Mouse (Mus musculus): ENCODE data around the gene Rnf123. TPM values are rescaled to one million over a fixed set of nuclear protein-coding genes. Genes with fewer than 3 reads are reported as not detected.

Gene Rnf123
- polyA plus RNA-seq, 1 experiment from 2014 or later = 41.2 TPM

DNA sequence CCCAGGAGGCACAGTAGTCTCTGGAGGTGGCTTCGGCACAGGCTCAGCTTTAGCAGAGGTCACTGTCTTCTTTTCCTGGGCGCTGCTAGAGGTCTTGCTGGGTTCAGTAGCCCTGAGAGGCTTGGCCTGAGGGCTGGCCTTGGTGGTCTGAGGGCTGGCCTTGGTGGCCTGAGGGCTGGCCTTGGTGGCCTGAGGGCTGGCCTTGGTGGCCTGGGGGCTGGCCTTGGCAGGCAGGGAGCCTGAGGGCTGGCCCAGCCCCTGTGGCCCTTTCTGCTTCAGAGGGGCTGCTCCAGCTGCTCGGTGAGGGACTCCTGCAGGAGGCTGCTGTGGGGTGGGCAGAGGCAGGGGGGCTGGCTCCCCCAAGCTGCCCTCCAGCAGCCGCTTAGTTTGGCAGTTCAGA lies 34.0 kb upstream of the Rnf123 start:
- Histone ChIP-seq H3K27ac (no peak overlapping the region), H3K36me3 (replicated peaks) (peaks cover 37% of the 10 kb centered on the region)
- WGBS = 62% methylated on average over 4 of the region's 4 CpGs

DNA sequence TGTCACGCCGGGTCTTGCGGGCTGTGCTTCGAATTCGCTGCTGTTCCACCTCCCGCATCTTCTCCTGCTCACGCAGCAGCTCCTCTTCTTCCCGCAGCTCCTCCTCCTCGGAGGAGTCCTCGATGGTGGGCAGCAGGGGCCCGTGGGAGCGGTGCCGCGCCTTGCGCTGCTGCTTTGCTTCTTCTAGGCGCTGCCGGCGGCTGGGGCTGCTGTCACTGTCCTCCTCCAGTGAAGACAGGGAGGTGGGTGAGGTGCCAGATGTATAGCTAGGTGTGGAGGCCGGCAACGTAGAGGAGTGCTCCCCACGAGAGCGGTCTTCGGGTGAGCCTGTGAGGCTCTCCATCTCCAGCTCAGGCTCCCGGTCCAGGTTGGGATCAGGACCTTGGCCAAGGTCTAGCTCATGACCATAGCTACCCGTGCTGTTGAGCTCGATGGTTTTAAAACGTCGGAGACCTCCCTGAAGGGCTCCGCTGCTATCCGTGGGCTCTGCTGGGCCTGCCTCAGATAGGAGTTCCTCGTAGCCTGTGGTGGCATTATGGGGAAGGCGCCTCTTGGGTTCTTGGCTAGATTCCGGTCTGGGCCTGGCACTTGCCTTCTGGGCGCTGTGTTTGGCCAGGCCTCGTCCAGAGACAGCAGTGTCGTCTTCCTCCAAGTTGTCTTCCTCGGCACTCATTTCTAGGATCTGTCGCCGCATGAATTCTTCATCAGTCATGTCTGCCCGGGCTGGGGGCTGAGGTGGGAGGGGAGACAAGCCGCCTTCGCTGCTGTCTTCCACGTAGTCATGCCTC lies 32.3 kb upstream of the Rnf123 start:
- Histone ChIP-seq H3K9me3 (no peaks in the 10 kb centered on the region), H3K27ac (no peak overlapping the region), H3K36me3 (replicated peaks) (peaks cover 38% of the 10 kb centered on the region), H3K9ac (no peak overlapping the region), H3K27me3 (0 out of 2 replicates have a peak, but pooled peaks cover 14% of the 10 kb centered on the region), H3K4me3 (replicated peaks) (no peak overlapping the region), H3K4me1 (peaks cover 18% of the 10 kb centered on the region), H3K4me2 (no peak overlapping the region)
- no peak for ATAC-seq (ENCODE audit: low FRiP score)
- WGBS = 73% methylated on average over 43 of the region's 43 CpGs

More for the DNA sequence above, 34.0 kb upstream of the Rnf123 start:
- Histone ChIP-seq H3K9ac (no peak overlapping the region), H3K4me3 (replicated peaks) (no peak overlapping the region), H3K9me3 (no peaks in the 10 kb centered on the region), H3K4me2 (no peak overlapping the region), H3K4me1 (peaks cover 7% of the 10 kb centered on the region; the same call in 1 of the 2 replicates), H3K27me3 (no peaks in the 10 kb centered on the region)
- no peak for ATAC-seq (ENCODE audit: low FRiP score)

DNA sequence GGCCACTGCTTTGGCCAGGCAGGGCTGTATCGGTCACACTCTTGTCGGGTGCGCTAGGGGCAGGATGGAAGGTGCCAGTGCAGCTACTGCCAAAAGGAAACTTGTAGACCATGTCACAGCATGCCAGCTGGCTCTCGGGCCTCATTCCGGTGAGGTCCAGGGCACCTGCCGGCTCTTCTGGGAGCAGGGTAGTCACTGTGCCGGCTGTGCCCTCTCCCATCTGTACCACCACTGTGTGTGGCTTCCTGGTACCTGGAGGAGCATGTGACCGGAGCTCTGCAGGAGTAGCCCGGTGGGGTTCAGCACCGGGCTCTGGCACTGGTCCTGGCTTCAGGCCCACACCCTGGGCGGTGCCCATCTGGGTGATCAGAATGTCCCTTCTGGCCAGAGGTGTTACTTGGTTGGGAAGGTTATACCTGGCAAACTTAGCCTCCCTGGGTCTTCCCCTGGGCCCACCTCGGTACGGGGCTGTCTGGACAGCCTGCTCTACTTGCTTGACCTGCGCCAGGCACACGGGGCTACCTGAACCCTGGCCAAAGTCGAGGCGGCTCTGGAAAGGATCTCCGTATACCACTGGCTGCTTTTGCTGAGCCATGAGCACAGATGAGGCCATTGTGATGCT lies 29.7 kb upstream of the Rnf123 start:
- no peak overlapping the region for H3K4me3 ChIP-seq (replicated peaks)
- no peak overlapping the region for H3K9ac ChIP-seq
- H3K27me3 ChIP-seq = peaks cover 23% of the 10 kb centered on the region; the same call in 1 of the 2 replicates
- H3K27ac ChIP-seq = no peak overlapping the region
- WGBS = 93% methylated on average over 18 of the region's 18 CpGs
- H3K4me1 ChIP-seq = peaks cover 10% of the 10 kb centered on the region
- no peaks in the 10 kb centered on the region for H3K9me3 ChIP-seq
- H3K4me2 ChIP-seq = no peak overlapping the region
- no peak for ATAC-seq (ENCODE audit: low FRiP score)
- H3K36me3 ChIP-seq (replicated peaks) = peaks cover 47% of the 10 kb centered on the region

DNA sequence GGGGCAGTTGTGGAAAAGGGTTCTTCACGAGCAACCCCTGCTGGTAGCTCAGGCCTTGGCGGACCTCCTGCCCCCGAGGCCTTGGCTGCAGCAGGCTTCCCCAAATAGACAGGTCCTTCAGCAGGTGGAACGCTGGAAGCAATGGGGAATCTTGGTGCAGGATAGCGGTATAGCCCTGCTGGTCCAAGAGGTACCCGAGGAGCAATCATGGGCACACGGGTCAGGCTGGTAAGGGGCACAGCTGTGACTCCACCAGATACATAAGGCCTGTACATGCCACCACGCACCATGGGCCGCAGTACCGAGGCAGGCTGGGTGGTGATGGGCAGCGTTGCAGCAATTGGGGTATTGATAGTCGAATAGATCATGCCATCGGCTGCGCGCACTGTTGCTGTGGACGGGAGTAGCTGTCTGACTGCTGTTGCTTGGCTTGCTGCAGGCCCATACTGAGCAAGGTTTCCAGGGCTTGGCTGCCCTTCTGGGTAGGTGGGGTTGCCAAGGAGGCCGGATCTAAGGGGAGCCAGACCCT lies 28.5 kb upstream of the Rnf123 start:
- ATAC-seq (ENCODE audit: low FRiP score) = no peak
- Histone ChIP-seq H3K9me3 (no peaks in the 10 kb centered on the region), H3K4me1 (peaks cover 10% of the 10 kb centered on the region), H3K36me3 (replicated peaks) (peaks cover 54% of the 10 kb centered on the region), H3K27me3 (peaks cover 23% of the 10 kb centered on the region; the same call in 1 of the 2 replicates), H3K4me3 (replicated peaks) (peak overlapping the region; percentile 3; the same call in 1 of the 2 replicates), H3K4me2 (peak overlapping the region; percentile 38), H3K9ac (peak overlapping the region; percentile 42; the same call in 1 of the 2 replicates), H3K27ac (peak overlapping the region; percentile 68)
- 76% methylated on average over 17 of the region's 17 CpGs for WGBS

DNA sequence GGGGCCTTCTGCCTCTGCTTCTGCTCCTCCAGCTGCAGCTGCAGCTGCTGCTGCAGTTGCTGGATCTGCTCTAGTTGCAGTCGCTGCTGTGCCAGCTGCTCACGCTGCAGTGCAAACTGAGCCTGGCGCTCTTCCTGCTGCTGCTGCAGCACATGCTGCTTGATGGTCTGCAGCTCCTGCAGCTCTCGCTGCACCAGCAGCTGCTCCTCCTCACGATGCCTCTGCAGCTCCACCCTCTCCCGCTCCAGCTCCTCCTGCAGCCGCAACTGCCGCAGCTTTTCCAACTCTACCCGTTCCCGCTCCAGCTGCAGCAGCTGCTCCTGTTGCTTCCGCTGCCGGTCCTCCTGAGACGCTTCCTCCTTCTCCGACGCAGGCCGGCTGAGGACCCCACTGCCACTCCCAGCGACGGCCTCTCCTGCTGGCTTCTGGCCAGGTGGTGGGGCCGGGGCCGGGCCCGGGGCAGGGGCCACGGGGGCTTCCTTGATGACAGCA lies 28.0 kb upstream of the Rnf123 start:
- peak overlapping the region; percentile 38 for H3K4me2 ChIP-seq
- peak overlapping the region; percentile 68 for H3K27ac ChIP-seq
- peaks cover 23% of the 10 kb centered on the region; the same call in 1 of the 2 replicates for H3K27me3 ChIP-seq
- ATAC-seq (ENCODE audit: low FRiP score) = no peak
- 19% methylated on average over 22 of the region's 22 CpGs for WGBS
- H3K9ac ChIP-seq = peak overlapping the region; percentile 42
- H3K4me1 ChIP-seq = peaks cover 10% of the 10 kb centered on the region
- H3K4me3 ChIP-seq (replicated peaks) = peak overlapping the region; percentile 3
- no peaks in the 10 kb centered on the region for H3K9me3 ChIP-seq
- H3K36me3 ChIP-seq (replicated peaks) = peaks cover 53% of the 10 kb centered on the region

DNA sequence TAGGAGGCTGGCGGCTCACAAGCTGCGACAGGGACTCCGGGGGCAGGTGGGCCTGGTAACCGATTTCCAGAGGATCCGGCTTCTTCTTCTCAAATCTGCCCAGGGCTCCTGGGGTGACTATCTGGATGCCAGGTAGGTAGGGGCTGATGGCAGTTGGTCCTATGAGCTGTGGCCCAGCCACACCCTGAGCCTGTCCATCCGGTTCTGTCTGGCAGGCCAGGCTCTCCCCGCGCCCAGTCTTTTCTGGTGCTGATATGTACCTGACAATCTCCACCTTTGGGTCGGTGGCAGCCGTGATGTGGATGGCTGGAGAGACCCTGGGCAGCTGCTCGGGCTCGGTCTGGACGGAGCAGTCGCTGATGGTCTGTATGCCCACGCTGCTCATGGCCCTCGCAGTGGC lies 27.0 kb upstream of the Rnf123 start:
- H3K4me3 ChIP-seq (replicated peaks) = no peak overlapping the region
- ATAC-seq (ENCODE audit: low FRiP score) = no peak
- peaks cover 47% of the 10 kb centered on the region for H3K36me3 ChIP-seq (replicated peaks)
- H3K4me2 ChIP-seq = no peak overlapping the region
- peaks cover 17% of the 10 kb centered on the region for H3K4me1 ChIP-seq
- H3K27me3 ChIP-seq = peaks cover 23% of the 10 kb centered on the region; the same call in 1 of the 2 replicates
- no peak overlapping the region for H3K9ac ChIP-seq
- no peaks in the 10 kb centered on the region for H3K9me3 ChIP-seq
- H3K27ac ChIP-seq = no peak overlapping the region
- 89% methylated on average over 16 of the region's 16 CpGs for WGBS

DNA sequence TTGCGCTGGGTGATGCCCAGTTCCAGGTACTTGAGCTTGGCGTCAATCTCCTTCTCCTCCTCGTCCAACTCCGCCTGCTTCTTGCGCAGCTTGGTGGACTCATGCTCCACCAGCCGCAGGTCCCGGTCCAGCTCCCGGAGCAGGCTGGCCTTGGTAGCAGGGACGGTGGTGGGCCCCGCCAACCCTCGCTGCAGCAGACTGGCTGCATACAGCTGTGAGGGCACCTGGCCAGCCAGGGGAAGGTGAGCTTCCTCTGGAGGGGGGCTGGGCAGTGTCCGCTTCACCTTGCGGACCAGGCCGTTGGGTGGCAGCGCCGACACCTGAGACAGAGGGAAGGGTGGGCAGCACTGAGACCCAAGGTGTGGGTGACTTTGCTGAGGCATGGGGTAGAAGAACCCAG lies 24.7 kb upstream of the Rnf123 start:
- no peak for ATAC-seq (ENCODE audit: low FRiP score)
- H3K4me2 ChIP-seq = no peak overlapping the region
- H3K27ac ChIP-seq = no peak overlapping the region
- H3K9me3 ChIP-seq = no peaks in the 10 kb centered on the region
- 95% methylated on average over 16 of the region's 16 CpGs for WGBS
- H3K9ac ChIP-seq = no peak overlapping the region
- H3K36me3 ChIP-seq (replicated peaks) = peaks cover 26% of the 10 kb centered on the region; the same call in 1 of the 2 replicates
- no peak overlapping the region for H3K4me3 ChIP-seq (replicated peaks)
- H3K27me3 ChIP-seq = peaks cover 23% of the 10 kb centered on the region; the same call in 1 of the 2 replicates
- H3K4me1 ChIP-seq = peaks cover 24% of the 10 kb centered on the region

DNA sequence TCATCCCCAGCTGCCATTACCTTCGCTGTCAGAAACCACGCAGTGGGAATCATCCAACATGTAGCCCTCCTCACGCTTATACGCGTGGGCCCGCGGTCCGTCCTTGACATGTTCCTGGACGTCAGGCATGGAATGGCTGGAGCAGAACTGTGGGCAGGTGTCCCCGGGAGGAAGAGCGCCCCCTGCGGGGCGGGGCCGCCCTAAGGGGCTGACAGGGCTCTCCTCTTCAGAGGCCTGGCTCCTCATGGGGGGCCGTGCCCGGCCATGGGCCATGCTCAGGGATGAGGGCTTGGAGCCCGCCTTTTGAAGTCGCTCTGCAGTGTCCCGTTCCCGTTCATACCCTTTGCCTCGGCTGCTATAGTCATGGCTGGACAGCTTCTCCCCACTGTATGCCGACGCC lies 22.9 kb upstream of the Rnf123 start:
- 93% methylated on average over 23 of the region's 23 CpGs for WGBS
- H3K4me3 ChIP-seq (replicated peaks) = no peak overlapping the region
- ATAC-seq (ENCODE audit: low FRiP score) = no peak
- H3K36me3 ChIP-seq (replicated peaks) = peaks cover 34% of the 10 kb centered on the region; the same call in 1 of the 2 replicates
- peaks cover 19% of the 10 kb centered on the region for H3K4me1 ChIP-seq
- H3K27ac ChIP-seq = no peak overlapping the region
- peaks cover 14% of the 10 kb centered on the region; the same call in 1 of the 2 replicates for H3K27me3 ChIP-seq
- H3K9ac ChIP-seq = no peak overlapping the region
- H3K9me3 ChIP-seq = no peaks in the 10 kb centered on the region
- H3K4me2 ChIP-seq = no peak overlapping the region

DNA sequence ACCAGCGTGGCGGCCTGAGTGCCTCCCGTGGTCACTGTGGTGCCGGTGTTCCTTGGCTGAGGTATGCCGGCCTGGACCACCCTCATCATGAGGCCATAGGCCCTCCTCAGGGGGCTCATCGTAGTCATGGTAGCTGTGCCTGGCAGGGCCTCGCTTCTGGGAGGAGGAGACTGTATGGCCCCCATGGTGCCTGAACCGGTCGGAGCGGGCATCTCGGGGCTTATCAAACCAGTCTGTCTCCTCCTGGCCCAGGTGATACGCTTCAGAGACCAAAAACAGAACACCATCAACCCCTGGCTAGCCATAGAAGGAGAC lies 22.4 kb upstream of the Rnf123 start:
- no peaks in the 10 kb centered on the region for H3K9me3 ChIP-seq
- 82% methylated on average over 12 of the region's 12 CpGs for WGBS
- peaks cover 13% of the 10 kb centered on the region for H3K4me1 ChIP-seq
- peaks cover 10% of the 10 kb centered on the region; the same call in 1 of the 2 replicates for H3K27me3 ChIP-seq
- H3K27ac ChIP-seq = no peak overlapping the region
- ATAC-seq (ENCODE audit: low FRiP score) = no peak
- H3K9ac ChIP-seq = peak overlapping the region; percentile 26; the same call in 1 of the 2 replicates
- no peak overlapping the region for H3K4me2 ChIP-seq
- peaks cover 33% of the 10 kb centered on the region; the same call in 1 of the 2 replicates for H3K36me3 ChIP-seq (replicated peaks)
- H3K4me3 ChIP-seq (replicated peaks) = no peak overlapping the region

DNA sequence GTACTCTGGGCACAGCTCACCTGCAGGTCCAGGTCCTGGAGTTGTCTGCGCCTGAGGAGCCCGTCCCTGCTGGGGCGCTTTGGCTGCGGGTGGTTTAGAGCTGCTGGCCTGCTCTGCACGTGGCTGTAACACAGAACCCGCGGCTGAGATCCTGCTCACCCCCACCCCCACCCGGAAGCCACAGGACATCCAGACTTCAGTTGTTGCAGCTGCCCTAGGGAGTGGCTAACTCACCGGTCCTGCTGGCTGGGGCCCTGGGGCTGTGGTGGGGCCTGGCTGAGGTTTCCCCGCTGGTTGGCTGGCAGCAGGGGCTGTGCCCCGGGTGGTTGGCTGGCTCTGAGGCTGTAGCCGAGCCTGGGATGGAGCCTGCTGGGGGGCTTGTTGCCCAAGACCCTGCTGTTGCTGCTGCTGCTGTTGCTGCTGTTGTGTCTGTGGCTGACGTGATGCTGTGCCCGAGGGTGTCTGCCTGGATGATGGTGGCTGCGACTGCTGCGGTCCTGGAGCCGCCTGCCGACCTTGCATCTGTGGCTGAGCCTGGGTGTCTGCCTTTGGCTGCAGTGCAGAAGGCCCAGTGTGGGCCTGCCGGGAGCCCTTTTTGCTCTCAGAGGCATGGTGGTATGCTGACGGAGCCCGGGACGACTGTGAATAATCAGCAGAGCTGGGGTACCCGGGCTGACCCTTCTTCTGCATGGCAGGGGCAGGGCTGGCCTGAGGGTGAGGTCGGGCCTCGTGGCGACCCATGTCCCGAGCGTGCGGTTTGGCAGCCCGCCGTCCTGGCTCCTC lies 21.8 kb upstream of the Rnf123 start:
- 0 out of 2 replicates have a peak, but pooled peaks have one; percentile 27 for ATAC-seq (ENCODE audit: low FRiP score)
- Histone ChIP-seq H3K9me3 (no peaks in the 10 kb centered on the region), H3K4me1 (peaks cover 13% of the 10 kb centered on the region), H3K4me3 (replicated peaks) (no peak overlapping the region; the same call in 1 of the 2 replicates), H3K27me3 (peaks cover 4% of the 10 kb centered on the region; the same call in 1 of the 2 replicates), H3K27ac (0 out of 2 replicates have a peak overlapping the region, but pooled peaks have one; percentile 31), H3K36me3 (replicated peaks) (peaks cover 29% of the 10 kb centered on the region; the same call in 1 of the 2 replicates), H3K9ac (peak overlapping the region; percentile 26; the same call in 1 of the 2 replicates), H3K4me2 (no peak overlapping the region)
- 34% methylated on average over 31 of the region's 31 CpGs for WGBS

DNA sequence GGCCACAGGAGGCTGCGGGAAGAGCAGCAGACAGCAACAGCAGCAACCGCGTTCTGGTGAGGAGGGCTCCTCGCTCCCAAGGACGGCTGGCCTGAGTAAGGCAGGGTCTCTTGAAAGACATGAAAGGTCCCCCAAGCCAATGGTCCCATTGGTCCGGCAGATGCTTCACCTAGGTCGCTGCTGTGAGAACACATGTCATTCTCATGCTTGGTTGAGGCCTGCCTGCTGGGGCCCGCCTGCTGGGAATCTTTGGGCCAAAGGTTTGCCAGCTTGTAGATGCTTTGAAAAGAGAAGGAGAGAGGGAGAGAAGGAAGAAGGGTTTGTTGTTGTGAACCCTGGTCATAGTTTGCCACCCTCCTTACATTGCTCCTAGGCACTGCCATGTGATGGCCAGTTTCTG lies 16.5 kb upstream of the Rnf123 start:
- Histone ChIP-seq H3K9me3 (no peaks in the 10 kb centered on the region), H3K4me3 (replicated peaks) (no peak overlapping the region), H3K27ac (no peak overlapping the region), H3K4me1 (peaks cover 12% of the 10 kb centered on the region), H3K27me3 (no peaks in the 10 kb centered on the region), H3K9ac (no peak overlapping the region), H3K4me2 (no peak overlapping the region), H3K36me3 (replicated peaks) (peaks cover 15% of the 10 kb centered on the region)
- 87% methylated on average over 8 of the region's 8 CpGs for WGBS
- no peak for ATAC-seq (ENCODE audit: low FRiP score)
